In genomic region chr5:90033103-90033502, GRCm38 (mm10) we compare ENCODE assay signal across 10 mouse cellular contexts.
DNase-seq lines count a peak whose midpoint lies in the region; ATAC-seq lines count a peak whose summit lies in the region.
"Had no signal": no experiment of that assay in that cellular context is flagged by ENCODE, and none has a peak within 500 bp of the region (broad histone marks: within the 10 kb centered on the region; RNA-seq: fewer than 3 reads in every experiment).

No protein-coding gene starts in this region.

- H3K27ac ChIP-seq in kidney, embryonic 14.5 days (ENCODE audit: low read depth, low read length) = no peak overlapping the region
- H3K27ac ChIP-seq in forebrain, embryonic 16.5 days (ENCODE audit: low read length) = peak overlapping the region; percentile 85
- H3K27ac ChIP-seq in lung, embryonic 15.5 days = no peak overlapping the region
- H3K27ac ChIP-seq: heart, embryonic 15.5 days had no signal

- 9% methylated on average over 5 of the region's 5 CpGs for WGBS in kidney, embryonic 14.5 days
- WGBS in forebrain, embryonic 16.5 days = 36% methylated on average over 5 of the region's 5 CpGs
- WGBS in lung, embryonic 15.5 days = 37% methylated on average over 5 of the region's 5 CpGs

- ATAC-seq in kidney, embryonic 14.5 days (ENCODE audit: low FRiP score, low TSS enrichment) = peak; percentile 92
- ATAC-seq in forebrain, embryonic 16.5 days = peak; percentile 96
- peak; percentile 55; the same call in 1 of the 2 replicates for ATAC-seq in lung, embryonic 15.5 days (ENCODE audit: borderline replicate concordance, extremely low read depth, low FRiP score, low TSS enrichment)

- H3K4me3 ChIP-seq in kidney, embryonic 14.5 days (ENCODE audit: low read length) = no peak overlapping the region
- no peak overlapping the region for H3K4me3 ChIP-seq in forebrain, embryonic 16.5 days (replicated peaks; ENCODE audit: low read length)
- H3K4me3 ChIP-seq in lung, embryonic 15.5 days = no peak overlapping the region
- H3K4me3 ChIP-seq: heart, embryonic 15.5 days had no signal

- H3K9me3 ChIP-seq in kidney, embryonic 14.5 days (ENCODE audit: control insufficient read depth, low read length) = no peaks in the 10 kb centered on the region
- H3K9me3 ChIP-seq in forebrain, embryonic 16.5 days (ENCODE audit: control insufficient read depth, low read length) = no peaks in the 10 kb centered on the region
- no peaks in the 10 kb centered on the region for H3K9me3 ChIP-seq in lung, embryonic 15.5 days
- H3K9me3 ChIP-seq: heart, embryonic 15.5 days had no signal

- no peak for DNase-seq in kidney, adult 18-20 months
- DNase-seq in cerebellum, adult 18-20 months = peak; percentile 9 to 21
- DNase-seq in natural killer cell, adult 2 months (ENCODE audit: low spot score in 2 of 2) = no peak
- DNase-seq in thymus, postnatal 25 days = no peak
- DNase-seq in B cell, adult 2 months = no peak
- DNase-seq: liver had no signal

- no peaks in the 10 kb centered on the region for H3K36me3 ChIP-seq in kidney, embryonic 14.5 days (ENCODE audit: control insufficient read depth, insufficient read depth, low read length)
- H3K36me3 ChIP-seq in forebrain, embryonic 16.5 days (ENCODE audit: control insufficient read depth, insufficient read depth) = no peaks in the 10 kb centered on the region
- no peaks in the 10 kb centered on the region for H3K36me3 ChIP-seq in lung, embryonic 15.5 days
- H3K36me3 ChIP-seq: heart, embryonic 15.5 days had no signal

- no peaks in the 10 kb centered on the region for H3K27me3 ChIP-seq in kidney, embryonic 14.5 days (ENCODE audit: control insufficient read depth, insufficient read depth, low read length)
- H3K27me3 ChIP-seq in forebrain, embryonic 16.5 days (replicated peaks; ENCODE audit: control insufficient read depth, insufficient read depth, low read length) = no peaks in the 10 kb centered on the region
- H3K27me3 ChIP-seq in lung, embryonic 15.5 days = no peaks in the 10 kb centered on the region
- H3K27me3 ChIP-seq: heart, embryonic 15.5 days had no signal

- H3K4me1 ChIP-seq in kidney, embryonic 14.5 days (ENCODE audit: control insufficient read depth, insufficient read depth, low read length) = 0 out of 2 replicates have a peak, but pooled peaks cover 3% of the 10 kb centered on the region
- H3K4me1 ChIP-seq in forebrain, embryonic 16.5 days (replicated peaks; ENCODE audit: control insufficient read depth, insufficient read depth, low read length) = peaks cover 5% of the 10 kb centered on the region; the same call in 1 of the 2 replicates
- H3K4me1 ChIP-seq in lung, embryonic 15.5 days = 0 out of 2 replicates have a peak, but pooled peaks cover 2% of the 10 kb centered on the region
- H3K4me1 ChIP-seq: heart, embryonic 15.5 days had no signal

- no peak overlapping the region for H3K9ac ChIP-seq in kidney, embryonic 14.5 days (ENCODE audit: low read depth, low read length)
- no peak overlapping the region for H3K9ac ChIP-seq in forebrain, embryonic 16.5 days (replicated peaks; ENCODE audit: low read depth, low read length)
- H3K9ac ChIP-seq in lung, embryonic 15.5 days = no peak overlapping the region
- H3K9ac ChIP-seq: heart, embryonic 15.5 days had no signal

- no peak overlapping the region for H3K4me2 ChIP-seq in kidney, embryonic 14.5 days (replicated peaks; ENCODE audit: low read depth, low read length)
- H3K4me2 ChIP-seq in forebrain, embryonic 16.5 days (ENCODE audit: low read length) = no peak overlapping the region
- no peak overlapping the region for H3K4me2 ChIP-seq in lung, embryonic 15.5 days
- H3K4me2 ChIP-seq: heart, embryonic 15.5 days had no signal

Comparison
In these comparisons a context has a peak if more than half of its experiments do, and no peak if none do; other contexts are left out.
1. DNase-seq: peak in cerebellum, adult 18-20 months (2 of 2); none in kidney, adult 18-20 months (single experiment), natural killer cell, adult 2 months (0 of 2), thymus, postnatal 25 days (single experiment) and B cell, adult 2 months (0 of 2).
2. Peak in every context shown above with its lines, with median percentiles within 50 percentile points of each other: ATAC-seq.